Mouse (Mus musculus) v-Abl transformed pro-B cells (cell line): Measurements from ENCODE around the gene Tcf3.

Experiments used
- in situ Hi-C, 2 experiments: fragments of 400-800 bp; cut with MboI; formaldehyde crosslinking; loops; one replicate each; pipeline ENCODE4 v1.15.1; 2025; ENCODE audit not compliant: unreplicated experiment in 2 of 2

Tcf3 gene

GRCm38 (mm10) chr10:80368392-80368791 lies 65.1 kb downstream of the Tcf3 start:
- in situ Hi-C loops, result no loop called here

DNA sequence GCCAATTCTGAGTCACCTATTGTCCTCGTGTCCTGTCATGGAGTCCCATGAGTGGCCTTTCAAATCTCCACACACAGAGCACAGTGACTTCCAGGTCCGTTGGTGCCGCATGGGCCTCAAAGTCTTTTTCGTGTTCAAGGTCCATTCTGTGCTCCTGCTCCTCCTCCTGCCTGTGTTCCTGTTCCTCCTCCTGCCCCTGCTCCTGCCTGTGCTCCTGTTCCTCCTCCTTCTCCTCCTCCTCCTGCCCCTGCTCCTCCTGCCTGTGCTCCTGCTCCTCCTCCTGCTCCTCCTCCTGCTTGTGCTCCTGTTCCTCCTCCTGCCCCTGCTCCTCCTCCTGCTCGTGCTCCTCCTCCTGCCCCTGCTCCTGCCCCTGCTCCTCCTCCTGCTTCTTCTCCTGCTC lies 65.5 kb downstream of the Tcf3 start:
- in situ Hi-C loops, result no loop called here

DNA sequence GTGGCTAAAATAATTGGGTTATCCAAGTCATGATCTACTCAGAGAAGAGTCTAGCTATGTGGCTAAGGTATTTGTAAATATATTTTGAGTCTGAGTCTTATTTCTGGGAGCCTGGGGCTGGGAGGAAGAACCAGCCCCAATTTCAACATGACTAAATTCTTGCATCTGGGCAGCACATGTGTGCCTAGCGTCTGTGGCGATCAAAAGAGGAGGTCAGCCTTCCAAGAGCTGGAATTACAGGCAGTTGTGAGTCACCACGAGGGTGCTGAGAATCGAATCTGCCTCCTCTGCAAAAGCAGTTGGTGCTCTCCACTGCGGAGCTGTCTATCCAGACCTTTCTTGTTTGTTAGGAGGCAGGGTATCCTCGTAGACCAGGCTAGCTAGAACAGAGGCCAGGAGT lies 67.7 kb downstream of the Tcf3 start:
- in situ Hi-C loops, result no loop called here

DNA sequence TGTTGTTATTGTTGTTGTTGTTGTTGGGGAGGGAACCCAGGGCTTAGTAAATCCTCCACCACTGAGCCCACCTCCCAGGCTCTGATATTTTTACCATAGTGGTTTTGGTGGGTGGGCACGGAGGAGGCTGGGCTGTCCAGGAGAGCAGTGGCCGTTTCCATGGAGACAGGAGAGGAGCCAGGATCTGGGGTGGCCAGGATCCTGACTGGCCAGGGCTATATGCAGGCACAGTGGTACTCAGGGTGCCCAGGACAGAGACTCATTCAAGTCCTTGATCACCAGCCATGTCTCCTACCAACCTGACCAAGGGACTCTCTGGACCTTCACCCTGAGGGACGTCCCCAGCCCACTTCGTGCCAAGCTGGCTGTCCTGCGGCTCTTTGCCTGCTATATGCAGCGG lies 69.7 kb downstream of the Tcf3 start:
- in situ Hi-C loops, result no loop called here
